Mouse (Mus musculus) bone marrow, adult 2 months (tissue): ENCODE results near the gene T2.

ENCODE experiments used
- CTCF ChIP-seq: fragments of 200-500 bp; IDR thresholded peaks from 2 replicates; pipeline ENCODE4 v1.5.1; 2011; ENCODE audit warnings: low read length, control low read depth; ENCODE audit not compliant: control insufficient read depth, insufficient read depth
- POLR2A ChIP-seq: fragments of 200-500 bp; IDR thresholded peaks from 2 replicates; pipeline ENCODE4 v1.6.1; 2011; ENCODE audit warnings: low read depth, mild to moderate bottlenecking, control low read depth, low read length, borderline replicate concordance; ENCODE audit not compliant: control insufficient read depth

DNA sequence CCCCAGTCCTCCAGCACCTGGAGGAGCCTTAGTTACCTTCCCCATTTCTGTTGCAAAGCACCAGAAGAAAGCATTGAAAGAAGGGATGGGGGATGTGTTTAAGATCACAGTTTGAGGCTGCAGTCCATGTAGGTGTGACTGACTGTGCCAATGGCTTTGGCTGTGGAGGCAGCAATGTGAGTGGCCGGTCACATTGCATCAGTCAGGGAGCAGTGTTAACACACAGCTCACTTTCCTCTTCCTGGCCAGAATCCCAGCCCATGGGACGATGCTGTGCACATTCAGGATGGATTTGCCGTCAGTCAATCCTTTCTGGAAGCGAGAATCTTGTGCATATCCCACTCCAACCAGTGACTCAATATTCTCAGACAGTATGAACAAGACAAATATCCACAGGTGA, 6.9 kb upstream of the T2 start:
- no peak for TF ChIP-seq CTCF
- TF ChIP-seq POLR2A, result no peak
